Mouse (Mus musculus): ENCODE results near the gene Edem1. TPM values are rescaled to one million over a fixed set of nuclear protein-coding genes. Genes with fewer than 3 reads are reported as not detected.

Edem1 gene
- polyA plus RNA-seq, 1 experiment from 2014 or later = 7.3 TPM

DNA sequence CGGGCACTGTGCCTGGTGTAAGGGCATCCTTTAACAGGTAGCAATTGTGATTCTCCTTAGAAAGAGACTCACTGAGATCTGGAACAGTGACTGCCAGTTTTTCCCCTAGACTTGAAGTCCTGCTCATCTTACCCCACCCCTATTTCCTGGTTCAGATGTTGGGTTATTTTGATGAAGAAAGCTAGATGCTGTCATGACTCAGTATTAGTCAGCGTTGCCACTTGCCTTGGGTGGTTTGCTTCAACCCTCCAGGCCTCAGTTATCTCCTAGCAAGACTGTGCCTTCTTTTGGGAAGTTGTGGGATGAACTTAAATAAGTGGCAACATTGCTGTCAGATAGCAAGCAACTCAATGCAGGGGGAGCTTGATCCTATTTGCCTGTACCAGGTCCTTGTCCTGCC is 66.7 kb downstream of the Edem1 start:
- ATAC-seq (ENCODE audit: low FRiP score, low TSS enrichment) (no peak), DNase-seq (no peak)
- H3K27me3 ChIP-seq (ENCODE audit: control insufficient read depth, insufficient read depth, low read length) = no peaks in the 10 kb centered on the region
- H3K9me3 ChIP-seq (ENCODE audit: control insufficient read depth, low read length) = no peaks in the 10 kb centered on the region
- H3K27ac ChIP-seq (replicated peaks; ENCODE audit: low read depth, low read length) = no peak overlapping the region
- no peak overlapping the region for H3K4me3 ChIP-seq (replicated peaks; ENCODE audit: low read depth, low read length)
- H3K9ac ChIP-seq (replicated peaks; ENCODE audit: low read length) = no peak overlapping the region
- H3K4me2 ChIP-seq (ENCODE audit: low read length) = no peak overlapping the region
- H3K4me1 ChIP-seq (ENCODE audit: control insufficient read depth, insufficient read depth, low read length) = no peaks in the 10 kb centered on the region
- no peaks in the 10 kb centered on the region for H3K36me3 ChIP-seq (ENCODE audit: control insufficient read depth, insufficient read depth, low read length)
- WGBS = 88% methylated on average over 2 of the region's 2 CpGs

DNA sequence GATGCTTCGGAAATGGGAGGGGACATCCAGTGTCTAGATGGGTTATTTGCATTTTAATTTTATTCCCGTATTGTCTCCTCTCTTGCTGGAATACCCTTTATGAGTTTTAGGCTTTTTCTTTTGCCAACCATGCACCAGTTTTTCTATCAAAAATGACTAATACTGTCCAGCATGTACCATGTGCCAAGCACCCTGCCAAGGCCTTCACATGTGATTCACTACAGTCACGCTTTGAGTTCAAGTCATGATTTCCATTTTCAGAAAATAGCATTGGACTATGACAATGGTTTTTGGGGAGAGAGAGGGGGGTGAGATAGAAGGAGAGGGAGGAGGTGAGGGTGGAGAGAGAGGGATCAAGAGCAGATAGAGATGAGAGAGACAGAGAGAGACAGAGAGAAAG is 67.5 kb downstream of the Edem1 start:
- H3K36me3 ChIP-seq (ENCODE audit: control insufficient read depth, insufficient read depth, low read length) = no peaks in the 10 kb centered on the region
- no peak overlapping the region for H3K27ac ChIP-seq (replicated peaks; ENCODE audit: low read depth, low read length)
- no peak overlapping the region for H3K4me2 ChIP-seq (ENCODE audit: low read length)
- ATAC-seq (ENCODE audit: low FRiP score, low TSS enrichment) (no peak), DNase-seq (no peak)
- 91% methylated on average over 3 of the region's 3 CpGs for WGBS
- no peaks in the 10 kb centered on the region for H3K4me1 ChIP-seq (ENCODE audit: control insufficient read depth, insufficient read depth, low read length)
- H3K4me3 ChIP-seq (replicated peaks; ENCODE audit: low read depth, low read length) = no peak overlapping the region
- H3K27me3 ChIP-seq (ENCODE audit: control insufficient read depth, insufficient read depth, low read length) = no peaks in the 10 kb centered on the region
- H3K9me3 ChIP-seq (ENCODE audit: control insufficient read depth, low read length) = no peaks in the 10 kb centered on the region
- H3K9ac ChIP-seq (replicated peaks; ENCODE audit: low read length) = no peak overlapping the region

DNA sequence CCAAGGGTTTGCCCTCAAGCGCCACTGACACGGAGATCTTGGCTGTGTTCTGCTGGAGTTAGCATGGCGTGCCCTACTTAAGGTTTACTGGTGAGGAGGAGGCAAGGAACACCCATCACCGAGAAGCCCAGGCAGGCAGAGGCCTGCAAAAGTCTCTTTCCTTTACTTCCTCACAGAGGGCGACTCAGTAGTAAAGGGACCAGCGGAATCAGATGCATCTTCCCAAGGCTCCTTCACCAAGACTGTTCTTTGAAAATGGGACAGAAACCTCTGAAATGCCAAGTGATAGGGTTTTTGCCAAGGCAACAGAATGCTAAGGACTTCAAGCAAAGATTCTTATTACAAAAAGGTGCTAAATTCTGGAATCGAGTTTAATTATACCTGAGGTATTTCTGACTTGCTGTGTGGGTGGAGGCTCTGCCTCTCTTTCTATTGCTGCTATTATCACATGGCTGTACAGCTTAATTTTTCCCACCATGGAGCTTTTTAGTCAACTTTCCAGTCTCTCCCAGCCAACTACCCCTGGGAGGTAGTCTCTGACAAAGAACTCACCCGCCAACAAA is 68.2 kb downstream of the Edem1 start:
- no peak overlapping the region for H3K27ac ChIP-seq (replicated peaks; ENCODE audit: low read depth, low read length)
- no peaks in the 10 kb centered on the region for H3K9me3 ChIP-seq (ENCODE audit: control insufficient read depth, low read length)
- H3K27me3 ChIP-seq (ENCODE audit: control insufficient read depth, insufficient read depth, low read length) = no peaks in the 10 kb centered on the region
- no peaks in the 10 kb centered on the region for H3K36me3 ChIP-seq (ENCODE audit: control insufficient read depth, insufficient read depth, low read length)
- no peak for DNase-seq
- H3K9ac ChIP-seq (replicated peaks; ENCODE audit: low read length) = no peak overlapping the region
- no peak overlapping the region for H3K4me2 ChIP-seq (ENCODE audit: low read length)
- H3K4me1 ChIP-seq (ENCODE audit: control insufficient read depth, insufficient read depth, low read length) = no peaks in the 10 kb centered on the region
- H3K4me3 ChIP-seq (replicated peaks; ENCODE audit: low read depth, low read length) = no peak overlapping the region
- WGBS = 87% methylated on average over 8 of the region's 8 CpGs
- ATAC-seq (ENCODE audit: low FRiP score, low TSS enrichment) = no peak

DNA sequence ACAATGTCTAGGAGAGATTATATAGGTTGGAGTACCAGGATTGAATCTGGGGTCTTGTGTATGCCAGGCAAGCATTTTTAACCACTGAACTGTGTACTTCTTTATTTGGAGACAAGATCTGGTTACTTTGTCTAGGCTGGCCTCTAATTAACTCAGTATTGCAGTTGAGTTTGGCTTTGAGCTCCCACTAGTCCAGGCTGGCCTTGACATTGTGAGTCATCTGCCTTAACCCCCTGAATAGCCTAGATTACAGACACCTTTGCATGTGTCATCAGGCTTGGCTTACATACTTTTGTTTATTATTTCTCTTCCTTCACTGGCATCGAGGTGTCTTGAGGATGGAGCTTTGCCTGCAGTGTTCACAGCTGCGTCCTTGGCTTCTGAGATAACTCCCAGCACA is 70.8 kb downstream of the Edem1 start:
- Histone ChIP-seq H3K27ac (replicated peaks; ENCODE audit: low read depth, low read length) (no peak overlapping the region), H3K4me1 (ENCODE audit: control insufficient read depth, insufficient read depth, low read length) (no peaks in the 10 kb centered on the region), H3K9ac (replicated peaks; ENCODE audit: low read length) (no peak overlapping the region), H3K4me3 (replicated peaks; ENCODE audit: low read depth, low read length) (no peak overlapping the region), H3K27me3 (ENCODE audit: control insufficient read depth, insufficient read depth, low read length) (no peaks in the 10 kb centered on the region), H3K4me2 (ENCODE audit: low read length) (no peak overlapping the region), H3K36me3 (ENCODE audit: control insufficient read depth, insufficient read depth, low read length) (no peaks in the 10 kb centered on the region), H3K9me3 (ENCODE audit: control insufficient read depth, low read length) (no peaks in the 10 kb centered on the region)
- DNase-seq = no peak
- WGBS = 75% methylated on average over 2 of the region's 2 CpGs
- ATAC-seq (ENCODE audit: low FRiP score, low TSS enrichment) = no peak

DNA sequence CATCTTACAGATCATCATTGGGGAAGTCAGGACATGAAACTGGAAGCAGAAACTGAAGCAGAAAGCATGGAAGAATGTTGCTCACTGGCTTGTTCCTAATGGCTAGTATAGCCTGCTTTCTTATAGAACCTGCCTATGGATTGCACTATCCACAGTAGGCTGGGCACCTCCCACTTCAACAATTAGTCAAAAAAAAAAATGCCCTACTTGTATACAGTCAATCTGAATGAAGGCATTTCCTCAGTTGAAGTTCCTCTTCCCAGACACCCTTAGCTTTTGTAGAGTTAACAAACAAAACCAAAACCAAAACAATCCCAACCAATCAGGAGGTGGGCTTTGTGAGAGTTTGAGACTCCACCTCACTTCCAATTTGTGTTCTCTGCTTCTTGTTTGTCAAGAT is 73.7 kb downstream of the Edem1 start:
- no peaks in the 10 kb centered on the region for H3K9me3 ChIP-seq (ENCODE audit: control insufficient read depth, low read length)
- ATAC-seq (ENCODE audit: low FRiP score, low TSS enrichment) (no peak), DNase-seq (no peak)
- H3K27ac ChIP-seq (replicated peaks; ENCODE audit: low read depth, low read length) = no peak overlapping the region
- no peaks in the 10 kb centered on the region for H3K27me3 ChIP-seq (ENCODE audit: control insufficient read depth, insufficient read depth, low read length)
- H3K4me2 ChIP-seq (ENCODE audit: low read length) = no peak overlapping the region
- no peaks in the 10 kb centered on the region for H3K36me3 ChIP-seq (ENCODE audit: control insufficient read depth, insufficient read depth, low read length)
- no peak overlapping the region for H3K4me3 ChIP-seq (replicated peaks; ENCODE audit: low read depth, low read length)
- H3K9ac ChIP-seq (replicated peaks; ENCODE audit: low read length) = no peak overlapping the region
- no peaks in the 10 kb centered on the region for H3K4me1 ChIP-seq (ENCODE audit: control insufficient read depth, insufficient read depth, low read length)

DNA sequence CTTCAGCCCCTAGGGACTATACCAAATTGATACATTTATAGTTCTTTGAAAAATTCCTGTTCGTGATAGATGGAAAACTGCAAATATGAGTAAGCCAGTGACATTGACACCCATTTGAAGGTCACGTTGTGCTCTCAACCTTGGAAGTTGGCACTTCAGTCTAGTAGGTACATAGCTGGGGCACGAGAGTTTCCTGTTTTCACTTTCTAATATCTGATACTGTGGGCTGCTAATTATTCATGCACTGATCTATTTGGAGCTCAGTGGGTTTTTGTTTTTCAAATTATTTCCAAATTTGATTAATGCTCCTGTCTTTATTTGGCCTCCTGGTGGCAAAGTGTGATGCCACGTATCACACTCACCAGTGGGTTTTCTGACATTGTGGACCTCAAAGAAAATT is 74.8 kb downstream of the Edem1 start:
- no peaks in the 10 kb centered on the region for H3K36me3 ChIP-seq (ENCODE audit: control insufficient read depth, insufficient read depth, low read length)
- no peak overlapping the region for H3K4me3 ChIP-seq (replicated peaks; ENCODE audit: low read depth, low read length)
- DNase-seq (no peak), ATAC-seq (ENCODE audit: low FRiP score, low TSS enrichment) (no peak)
- no peaks in the 10 kb centered on the region for H3K27me3 ChIP-seq (ENCODE audit: control insufficient read depth, insufficient read depth, low read length)
- H3K27ac ChIP-seq (replicated peaks; ENCODE audit: low read depth, low read length) = no peak overlapping the region
- no peak overlapping the region for H3K4me2 ChIP-seq (ENCODE audit: low read length)
- H3K9ac ChIP-seq (replicated peaks; ENCODE audit: low read length) = no peak overlapping the region
- WGBS = 85% methylated on average over 4 of the region's 4 CpGs
- no peaks in the 10 kb centered on the region for H3K9me3 ChIP-seq (ENCODE audit: control insufficient read depth, low read length)
- no peaks in the 10 kb centered on the region for H3K4me1 ChIP-seq (ENCODE audit: control insufficient read depth, insufficient read depth, low read length)

DNA sequence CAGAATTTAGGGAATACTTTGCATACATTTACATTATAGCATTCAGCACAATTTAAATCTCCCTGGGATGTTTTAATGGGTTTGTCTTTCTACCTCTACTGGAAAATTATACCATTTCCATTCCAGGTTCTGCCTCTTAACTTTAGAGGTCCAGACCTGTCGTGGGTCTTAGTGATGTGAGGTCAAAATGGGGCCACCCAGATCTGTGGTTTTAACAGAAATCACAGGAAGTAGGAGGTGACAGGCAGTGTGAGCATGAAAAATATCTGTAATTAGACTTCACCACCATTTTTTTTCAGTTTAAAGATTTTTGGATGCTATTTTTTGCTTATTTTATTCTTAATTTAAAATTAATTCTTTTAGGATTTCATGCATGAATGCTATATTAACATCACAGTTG is 78.1 kb downstream of the Edem1 start:
- Histone ChIP-seq H3K36me3 (ENCODE audit: control insufficient read depth, insufficient read depth, low read length) (no peaks in the 10 kb centered on the region), H3K4me1 (ENCODE audit: control insufficient read depth, insufficient read depth, low read length) (no peaks in the 10 kb centered on the region), H3K9me3 (ENCODE audit: control insufficient read depth, low read length) (no peaks in the 10 kb centered on the region), H3K9ac (replicated peaks; ENCODE audit: low read length) (no peak overlapping the region), H3K27me3 (ENCODE audit: control insufficient read depth, insufficient read depth, low read length) (no peaks in the 10 kb centered on the region), H3K27ac (replicated peaks; ENCODE audit: low read depth, low read length) (no peak overlapping the region), H3K4me3 (replicated peaks; ENCODE audit: low read depth, low read length) (no peak overlapping the region), H3K4me2 (ENCODE audit: low read length) (no peak overlapping the region)
- no peak for DNase-seq
- 53% methylated on average over 1 of the region's 1 CpGs for WGBS
- no peak for ATAC-seq (ENCODE audit: low FRiP score, low TSS enrichment)

Other genes with a start within 250 kb of the Edem1 start
- 3.8 and 4.6 TPM in 2 replicates for gene Bhlhe40, start 168.0 kb upstream of the Edem1 start, polyA plus RNA-seq (2014; fragmentation: Nextera tagmentation; extraction: Ambion mirVana)
- gene Arl8b, start 45.5 kb upstream of the Edem1 start, polyA plus RNA-seq (2014; fragmentation: Nextera tagmentation; extraction: Ambion mirVana) = 98.8 and 113 TPM in 2 replicates